Mouse (Mus musculus) spleen, adult 2 months (tissue): ENCODE results near the gene Ppp1r16b. TPM values are rescaled to one million over a fixed set of nuclear protein-coding genes. Genes with fewer than 3 reads are reported as not detected.

Experiments used
- DNase-seq, 2 experiments: peaks; one replicate each; pipeline versions ENCODE4 v3.0.0 to v3.0.0-alpha.2; 2012 to 2021; ENCODE audit warnings: low spot score in 2 of 2, low read depth in 1 of 2
- H3K27ac ChIP-seq: fragments of 200-500 bp; 2 replicates; pipeline ENCODE4 v1.5.1; 2012; ENCODE audit warnings: low read length, inconsistent platforms; ENCODE audit not compliant: insufficient read depth
- H3K27me3 ChIP-seq: fragments of 200-500 bp; 2 replicates; pipeline ENCODE4 v1.6.1; 2012; ENCODE audit warnings: mild to moderate bottlenecking, moderate library complexity, low read length, inconsistent platforms; ENCODE audit not compliant: control insufficient read depth, insufficient read depth
- H3K36me3 ChIP-seq: fragments of 200-500 bp; 2 replicates; pipeline ENCODE4 v1.6.1; 2012; ENCODE audit warnings: mild to moderate bottlenecking, low read length, inconsistent platforms; ENCODE audit not compliant: control insufficient read depth, insufficient read depth
- H3K4me1 ChIP-seq: fragments of 200-500 bp; 2 replicates; pipeline ENCODE4 v1.6.1; 2011; ENCODE audit warnings: inconsistent platforms; ENCODE audit not compliant: control insufficient read depth, insufficient read depth, insufficient read length
- H3K4me3 ChIP-seq: fragments of 200-500 bp; 2 replicates; pipeline ENCODE4 v1.5.1; 2011; ENCODE audit warnings: mild to moderate bottlenecking, inconsistent platforms; ENCODE audit not compliant: insufficient read depth, insufficient read length; ENCODE audit errors: extremely low read depth
- CTCF ChIP-seq: fragments of 200-500 bp; IDR thresholded peaks from 2 replicates; pipeline ENCODE4 v1.5.1; 2011; ENCODE audit warnings: mild to moderate bottlenecking, inconsistent platforms; ENCODE audit not compliant: insufficient read depth, insufficient read length, insufficient replicate concordance; ENCODE audit errors: extremely low read depth
- POLR2A ChIP-seq: fragments of 200-500 bp; IDR thresholded peaks from 2 replicates; pipeline ENCODE4 v1.6.1; 2011; ENCODE audit warnings: low read depth, low read length, inconsistent platforms
- WGBS: fragments of 180-500 bp; shearing (Covaris S2); methylation state at CpG from one replicate; pipeline ENCODE4 v1.1.7; 2018; 5-methylcytosine and 5-hydroxymethylcytosine counted together
- polyA plus RNA-seq: library from polyadenylated mRNA; depleted of rRNA; stranded (reverse); fragments of >200 nt; gene quantifications from 2 replicates; pipeline ENCODE4 v1.2.3, GENCODE M21; 2012

Ppp1r16b gene
- polyA plus RNA-seq, 1 experiment = 17.6 TPM

GRCm38 (mm10) chr2:158628858-158629257 is 36.3 kb upstream of the Ppp1r16b start:
- WGBS = 86% methylated on average over 3 of the region's 3 CpGs
- H3K4me3 ChIP-seq = no peak overlapping the region
- no peak for TF ChIP-seq CTCF
- TF ChIP-seq POLR2A = no peak
- no peaks in the 10 kb centered on the region for H3K27me3 ChIP-seq
- H3K27ac ChIP-seq = no peak overlapping the region
- no peaks in the 10 kb centered on the region for H3K4me1 ChIP-seq
- peaks cover 46% of the 10 kb centered on the region for H3K36me3 ChIP-seq
- no peak for DNase-seq

- Histone ChIP-seq H3K4me3 (no peak overlapping the region), H3K27me3 (no peaks in the 10 kb centered on the region), H3K4me1 (no peaks in the 10 kb centered on the region), H3K36me3 (peaks cover 47% of the 10 kb centered on the region), H3K27ac (no peak overlapping the region)
- DNase-seq = no peak
- 88% methylated on average over 1 of the region's 1 CpGs for WGBS
- TF ChIP-seq POLR2A (no peak), CTCF (no peak)
These were observed 35.8 kb upstream of the Ppp1r16b start for GRCm38 (mm10) chr2:158629414-158629813.

- H3K27ac ChIP-seq = no peak overlapping the region
- WGBS = 92% methylated on average over 5 of the region's 5 CpGs
- DNase-seq = no peak
- no peak overlapping the region for H3K4me3 ChIP-seq
- peaks cover 64% of the 10 kb centered on the region for H3K36me3 ChIP-seq
- no peaks in the 10 kb centered on the region for H3K4me1 ChIP-seq
- TF ChIP-seq POLR2A (no peak), CTCF (no peak)
- H3K27me3 ChIP-seq = no peaks in the 10 kb centered on the region
These were observed 33.3 kb upstream of the Ppp1r16b start for GRCm38 (mm10) chr2:158631873-158632272.

DNA sequence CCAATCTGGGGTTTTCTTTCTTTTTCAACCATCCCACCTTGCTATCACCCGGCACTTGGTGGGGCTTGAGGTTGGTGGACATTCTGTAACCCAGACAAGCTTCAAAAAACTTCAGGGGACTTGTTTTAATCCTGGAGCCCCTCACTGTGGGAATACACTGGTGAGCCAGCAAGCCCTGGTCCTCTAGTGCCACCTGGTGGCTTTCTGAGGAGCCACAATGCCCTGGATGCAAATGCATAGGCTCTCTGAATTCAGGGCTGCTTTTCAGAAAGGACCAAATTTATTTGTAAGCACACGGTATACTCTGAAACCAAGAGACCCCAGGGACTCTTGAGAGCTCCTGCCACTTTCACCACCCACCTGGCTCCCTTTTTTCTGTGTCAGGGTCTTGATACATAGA is 23.3 kb upstream of the Ppp1r16b start:
- H3K27ac ChIP-seq = no peak overlapping the region
- DNase-seq = peak; percentile 30 to 67
- WGBS = 24% methylated on average over 2 of the region's 2 CpGs
- H3K4me1 ChIP-seq = no peaks in the 10 kb centered on the region
- peaks cover 27% of the 10 kb centered on the region for H3K36me3 ChIP-seq
- no peak overlapping the region for H3K4me3 ChIP-seq
- TF ChIP-seq CTCF (peak; percentile 93; the same call in 1 of the 2 replicates), POLR2A (no peak)
- H3K27me3 ChIP-seq = no peaks in the 10 kb centered on the region

- H3K4me1 ChIP-seq = no peaks in the 10 kb centered on the region
- H3K4me3 ChIP-seq = no peak overlapping the region
- TF ChIP-seq POLR2A = no peak
- no peak for TF ChIP-seq CTCF
- H3K27ac ChIP-seq = no peak overlapping the region
- WGBS = 93% methylated on average over 2 of the region's 2 CpGs
- DNase-seq = no peak
- H3K36me3 ChIP-seq = peaks cover 20% of the 10 kb centered on the region
- H3K27me3 ChIP-seq = no peaks in the 10 kb centered on the region
These were observed 22.6 kb upstream of the Ppp1r16b start for GRCm38 (mm10) chr2:158642587-158642986.

GRCm38 (mm10) chr2:158643791-158644190 is 21.4 kb upstream of the Ppp1r16b start:
- H3K27ac ChIP-seq = no peak overlapping the region
- H3K36me3 ChIP-seq = peaks cover 11% of the 10 kb centered on the region
- DNase-seq = no peak
- no peaks in the 10 kb centered on the region for H3K27me3 ChIP-seq
- no peak overlapping the region for H3K4me3 ChIP-seq
- no peaks in the 10 kb centered on the region for H3K4me1 ChIP-seq
- WGBS = 60% methylated on average over 3 of the region's 3 CpGs
- TF ChIP-seq POLR2A = no peak
- TF ChIP-seq CTCF = no peak

DNA sequence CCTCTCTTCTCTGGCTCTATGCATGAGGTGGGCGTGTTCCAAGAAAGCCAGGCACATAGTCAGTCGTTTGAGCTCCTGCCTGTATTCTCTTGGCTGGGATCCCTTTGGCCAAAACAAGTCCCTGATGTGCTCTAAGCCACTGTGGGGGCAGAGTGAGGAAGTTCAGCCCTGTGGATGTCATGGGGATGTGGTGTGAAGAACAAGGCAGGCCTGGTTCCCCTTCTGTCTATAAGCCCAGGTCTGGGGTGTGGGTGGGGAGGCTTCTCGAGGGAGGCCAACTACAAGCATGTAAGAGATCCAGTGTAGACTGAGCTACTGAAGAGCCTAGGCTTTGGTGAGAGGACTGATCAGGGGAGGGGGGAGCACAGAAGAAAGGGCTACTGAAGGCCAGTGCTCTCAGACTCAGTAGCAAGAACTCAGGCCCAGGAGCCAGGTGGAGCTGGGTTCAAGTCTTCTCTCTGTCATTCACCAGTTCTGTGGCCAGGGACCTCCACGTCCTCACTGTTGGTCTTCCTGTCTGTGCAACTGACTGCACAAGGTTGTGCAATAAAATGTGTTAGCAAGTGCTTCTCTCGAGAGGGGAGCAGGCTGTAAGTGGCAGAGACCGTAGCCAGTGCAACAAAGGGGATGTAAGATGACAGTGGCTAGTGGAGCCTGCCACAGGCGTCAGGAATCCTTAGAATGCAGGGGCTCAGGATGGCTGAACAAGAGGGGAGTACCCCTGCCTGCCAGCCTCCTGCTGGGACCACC is 13.9 kb upstream of the Ppp1r16b start:
- no peak for TF ChIP-seq POLR2A
- no peak for TF ChIP-seq CTCF
- Histone ChIP-seq H3K27ac (no peak overlapping the region), H3K36me3 (no peaks in the 10 kb centered on the region), H3K4me1 (no peaks in the 10 kb centered on the region), H3K27me3 (no peaks in the 10 kb centered on the region), H3K4me3 (no peak overlapping the region)
- 56% methylated on average over 7 of the region's 7 CpGs for WGBS
- DNase-seq = no peak
